Mouse (Mus musculus): ENCODE measurements around the gene Rabepk.
A peak's percentile ranks its signal among the peaks of the same experiment; 100 is the strongest.
"Not testable (repeated sequence)": the region's sequence is repeated elsewhere in the genome, so short reads cannot be mapped to it uniquely, and the experiment has no call there.

Gene Rabepk

GRCm38 (mm10) chr2:34804172-34804571, 4.5 kb upstream of the Rabepk start:
- no peak for DNase-seq (ENCODE audit: low read depth, low spot score)

GRCm38 (mm10) chr2:34803746-34804145, 4.0 kb upstream of the Rabepk start:
- DNase-seq (ENCODE audit: low read depth, low spot score): no peak

GRCm38 (mm10) chr2:34802565-34803245, 3.0 kb upstream of the Rabepk start:
- peak; percentile 68 for DNase-seq (ENCODE audit: low read depth, low spot score)

- peak; percentile 100 for DNase-seq (ENCODE audit: low read depth, low spot score)
These were observed 2.1 kb upstream of the Rabepk start for GRCm38 (mm10) chr2:34801516-34802482.

GRCm38 (mm10) chr2:34800371-34800770, 659 bp upstream of the Rabepk start:
- DNase-seq (ENCODE audit: low read depth, low spot score): peak; percentile 33

- no peak for DNase-seq (ENCODE audit: low read depth, low spot score)
These were observed 4.3 kb downstream of the Rabepk start for GRCm38 (mm10) chr2:34795426-34795825.

- no peak for DNase-seq (ENCODE audit: low read depth, low spot score)
These were observed 5.2 kb downstream of the Rabepk start for GRCm38 (mm10) chr2:34794511-34794910.

GRCm38 (mm10) chr2:34792543-34792942, 7.2 kb downstream of the Rabepk start:
- DNase-seq (ENCODE audit: low read depth, low spot score): not testable (repeated sequence)

- no peak for DNase-seq (ENCODE audit: low read depth, low spot score)
These were observed 9.4 kb downstream of the Rabepk start for GRCm38 (mm10) chr2:34790282-34790681.

- peak; percentile 75 for DNase-seq (ENCODE audit: low read depth, low spot score)
These were observed 15.6 kb downstream of the Rabepk start for GRCm38 (mm10) chr2:34784085-34784484.

- DNase-seq (ENCODE audit: low read depth, low spot score): no peak
These were observed 16.4 kb downstream of the Rabepk start for GRCm38 (mm10) chr2:34783064-34784020.

GRCm38 (mm10) chr2:34777237-34777868, 22.4 kb downstream of the Rabepk start:
- peak; percentile 30 for DNase-seq (ENCODE audit: low read depth, low spot score)

- no peak for DNase-seq (ENCODE audit: low read depth, low spot score)
These were observed 25.2 kb downstream of the Rabepk start for GRCm38 (mm10) chr2:34774493-34774892.

GRCm38 (mm10) chr2:34773673-34774072, 26.0 kb downstream of the Rabepk start:
- DNase-seq (ENCODE audit: low read depth, low spot score): no peak

GRCm38 (mm10) chr2:34772252-34773235, 27.2 kb downstream of the Rabepk start:
- peak; percentile 65 for DNase-seq (ENCODE audit: low read depth, low spot score)

GRCm38 (mm10) chr2:34771368-34772226, 28.1 kb downstream of the Rabepk start, which contains the start of gene Hspa5:
Gene Hspa5 (plus strand): TSS chr2:34771970.
- DNase-seq (ENCODE audit: low read depth, low spot score): peak; percentile 100

- no peak for DNase-seq (ENCODE audit: low read depth, low spot score)
These were observed 28.8 kb downstream of the Rabepk start for GRCm38 (mm10) chr2:34770951-34771350.

GRCm38 (mm10) chr2:34770049-34770448, 29.7 kb downstream of the Rabepk start:
- peak; percentile 96 for DNase-seq (ENCODE audit: low read depth, low spot score)

- no peak for DNase-seq (ENCODE audit: low read depth, low spot score)
These were observed 34.9 kb downstream of the Rabepk start for GRCm38 (mm10) chr2:34764801-34765200.

Data from 3T3-L1 (cell line).